Mouse (Mus musculus): ENCODE measurements at regions not wholly inside any gene's neighbourhood (a gene's known extent, or its start where the extent isn't known, plus 50 kb on each side); places are given as distances from the start of the nearest gene placed in this dataset.

GRCm38 (mm10) chr14:86150329-86150866, 990.6 kb downstream of the Diaph3 start:
- TF ChIP-seq EP300 (IDR thresholded peaks at IDR 0.05; ENCODE audit: insufficient read depth, low read depth, low read length): no peak
- no peak for TF ChIP-seq POLR2A (IDR thresholded peaks at IDR 0.05; ENCODE audit: insufficient read depth, low read depth, low read length)

Measured in heart, adult 2 months (tissue).